Mouse (Mus musculus): ENCODE results near the gene Acer3. TPM values are rescaled to one million over a fixed set of nuclear protein-coding genes. Genes with fewer than 3 reads are reported as not detected.

The Acer3 gene
- polyA plus RNA-seq, 1 experiment = 6.2 TPM

GRCm38 (mm10) chr7:98172661-98173060, 148.3 kb downstream of the Acer3 start:
- TF ChIP-seq CTCF (IDR thresholded peaks at IDR 0.05; ENCODE audit: extremely low read depth, insufficient read depth, insufficient read length, insufficient replicate concordance) = no peak
- TF ChIP-seq POLR2A (IDR thresholded peaks at IDR 0.05; ENCODE audit: low read depth, low read length) = no peak
- no peak overlapping the region for H3K4me3 ChIP-seq (ENCODE audit: extremely low read depth, insufficient read depth, insufficient read length)
- no peak overlapping the region for H3K27ac ChIP-seq (ENCODE audit: insufficient read depth, low read length)
- WGBS = 89% methylated on average over 8 of the region's 8 CpGs
- no peak for DNase-seq (ENCODE audit: low read depth in 1 of 2, low spot score in 2 of 2)
- H3K4me1 ChIP-seq (ENCODE audit: control insufficient read depth, insufficient read depth, insufficient read length) = peaks cover 3% of the 10 kb centered on the region
- H3K27me3 ChIP-seq (ENCODE audit: control insufficient read depth, insufficient read depth, low read length) = no peaks in the 10 kb centered on the region
- no peaks in the 10 kb centered on the region for H3K36me3 ChIP-seq (ENCODE audit: control insufficient read depth, insufficient read depth, low read length)

GRCm38 (mm10) chr7:98171141-98172073, 149.6 kb downstream of the Acer3 start:
- no peak overlapping the region for H3K4me3 ChIP-seq (ENCODE audit: extremely low read depth, insufficient read depth, insufficient read length)
- no peaks in the 10 kb centered on the region for H3K36me3 ChIP-seq (ENCODE audit: control insufficient read depth, insufficient read depth, low read length)
- no peak overlapping the region; the same call in 1 of the 2 replicates for H3K27ac ChIP-seq (ENCODE audit: insufficient read depth, low read length)
- H3K4me1 ChIP-seq (ENCODE audit: control insufficient read depth, insufficient read depth, insufficient read length) = no peaks in the 10 kb centered on the region; the same call in 1 of the 2 replicates
- WGBS = 49% methylated on average over 6 of the region's 6 CpGs
- H3K27me3 ChIP-seq (ENCODE audit: control insufficient read depth, insufficient read depth, low read length) = no peaks in the 10 kb centered on the region
- DNase-seq (ENCODE audit: low read depth in 1 of 2, low spot score in 2 of 2) = no peak
- TF ChIP-seq POLR2A (IDR thresholded peaks at IDR 0.05; ENCODE audit: low read depth, low read length) = no peak
- no peak for TF ChIP-seq CTCF (IDR thresholded peaks at IDR 0.05; ENCODE audit: extremely low read depth, insufficient read depth, insufficient read length, insufficient replicate concordance)

- Histone ChIP-seq H3K27ac (ENCODE audit: insufficient read depth, low read length) (peak overlapping the region; percentile 91), H3K4me1 (ENCODE audit: control insufficient read depth, insufficient read depth, insufficient read length) (peaks cover 15% of the 10 kb centered on the region), H3K36me3 (ENCODE audit: control insufficient read depth, insufficient read depth, low read length) (no peaks in the 10 kb centered on the region), H3K27me3 (ENCODE audit: control insufficient read depth, insufficient read depth, low read length) (no peaks in the 10 kb centered on the region), H3K4me3 (ENCODE audit: extremely low read depth, insufficient read depth, insufficient read length) (peak overlapping the region; percentile 16; the same call in 1 of the 2 replicates)
- 12% methylated on average over 10 of the region's 10 CpGs for WGBS
- no peak for TF ChIP-seq CTCF (IDR thresholded peaks at IDR 0.05; ENCODE audit: extremely low read depth, insufficient read depth, insufficient read length, insufficient replicate concordance)
- no peak for TF ChIP-seq POLR2A (IDR thresholded peaks at IDR 0.05; ENCODE audit: low read depth, low read length)
- DNase-seq (ENCODE audit: low read depth in 1 of 2, low spot score in 2 of 2) = peak; percentile 43 to 47
These were observed 155.9 kb downstream of the Acer3 start for GRCm38 (mm10) chr7:98164999-98165528.

GRCm38 (mm10) chr7:98164382-98164998, 156.5 kb downstream of the Acer3 start:
- Histone ChIP-seq H3K27ac (ENCODE audit: insufficient read depth, low read length) (peak overlapping the region; percentile 91), H3K4me1 (ENCODE audit: control insufficient read depth, insufficient read depth, insufficient read length) (peaks cover 15% of the 10 kb centered on the region), H3K4me3 (ENCODE audit: extremely low read depth, insufficient read depth, insufficient read length) (no peak overlapping the region), H3K27me3 (ENCODE audit: control insufficient read depth, insufficient read depth, low read length) (no peaks in the 10 kb centered on the region), H3K36me3 (ENCODE audit: control insufficient read depth, insufficient read depth, low read length) (no peaks in the 10 kb centered on the region)
- WGBS = 55% methylated on average over 9 of the region's 9 CpGs
- TF ChIP-seq POLR2A (IDR thresholded peaks at IDR 0.05; ENCODE audit: low read depth, low read length) = no peak
- no peak for TF ChIP-seq CTCF (IDR thresholded peaks at IDR 0.05; ENCODE audit: extremely low read depth, insufficient read depth, insufficient read length, insufficient replicate concordance)
- DNase-seq (ENCODE audit: low read depth in 1 of 2, low spot score in 2 of 2) = no peak

GRCm38 (mm10) chr7:98163700-98164099, 157.3 kb downstream of the Acer3 start:
- no peak for DNase-seq (ENCODE audit: low read depth in 1 of 2, low spot score in 2 of 2)
- TF ChIP-seq POLR2A (IDR thresholded peaks at IDR 0.05; ENCODE audit: low read depth, low read length) = no peak
- TF ChIP-seq CTCF (IDR thresholded peaks at IDR 0.05; ENCODE audit: extremely low read depth, insufficient read depth, insufficient read length, insufficient replicate concordance) = no peak
- no peak overlapping the region for H3K4me3 ChIP-seq (ENCODE audit: extremely low read depth, insufficient read depth, insufficient read length)
- H3K27me3 ChIP-seq (ENCODE audit: control insufficient read depth, insufficient read depth, low read length) = no peaks in the 10 kb centered on the region
- no peak overlapping the region; the same call in 1 of the 2 replicates for H3K27ac ChIP-seq (ENCODE audit: insufficient read depth, low read length)
- H3K36me3 ChIP-seq (ENCODE audit: control insufficient read depth, insufficient read depth, low read length) = no peaks in the 10 kb centered on the region
- peaks cover 15% of the 10 kb centered on the region for H3K4me1 ChIP-seq (ENCODE audit: control insufficient read depth, insufficient read depth, insufficient read length)
- 64% methylated on average over 3 of the region's 3 CpGs for WGBS

- DNase-seq (ENCODE audit: low read depth in 1 of 2, low spot score in 2 of 2) = no peak
- Histone ChIP-seq H3K4me3 (ENCODE audit: extremely low read depth, insufficient read depth, insufficient read length) (no peak overlapping the region), H3K27ac (ENCODE audit: insufficient read depth, low read length) (no peak overlapping the region), H3K27me3 (ENCODE audit: control insufficient read depth, insufficient read depth, low read length) (no peaks in the 10 kb centered on the region), H3K4me1 (ENCODE audit: control insufficient read depth, insufficient read depth, insufficient read length) (peaks cover 15% of the 10 kb centered on the region), H3K36me3 (ENCODE audit: control insufficient read depth, insufficient read depth, low read length) (no peaks in the 10 kb centered on the region)
- TF ChIP-seq CTCF (IDR thresholded peaks at IDR 0.05; ENCODE audit: extremely low read depth, insufficient read depth, insufficient read length, insufficient replicate concordance) = no peak
- TF ChIP-seq POLR2A (IDR thresholded peaks at IDR 0.05; ENCODE audit: low read depth, low read length) = no peak
- 87% methylated on average over 6 of the region's 6 CpGs for WGBS
These were observed 158.8 kb downstream of the Acer3 start for GRCm38 (mm10) chr7:98162239-98162638.

All from spleen, adult 2 months (tissue).